Mouse (Mus musculus) intestine, embryonic 14.5 days (tissue): ENCODE results near the gene Litaf. TPM values are rescaled to one million over a fixed set of nuclear protein-coding genes. Genes with fewer than 3 reads are reported as not detected.
"Not testable (repeated sequence)": the region's sequence is repeated elsewhere in the genome, so short reads cannot be mapped to it uniquely, and the experiment has no call there.

Experiments
- ATAC-seq: fragments of 200-750 bp; cut with Nextera tagmentation; replicated peaks from 2 replicates; pipeline ENCODE4 v1.8.0; 2017; ENCODE audit warnings: low read depth, moderate number of reproducible peaks, moderate TSS enrichment, moderate library complexity; ENCODE audit not compliant: low FRiP score, low TSS enrichment
- DNase-seq: peaks from one replicate; pipeline ENCODE4 v3.0.0-alpha.2; 2018; ENCODE audit warnings: low spot score
- H3K27ac ChIP-seq: fragments of 300-500 bp; sonication (generic); 2 replicates; pipeline ENCODE4 v1.5.1; 2014; ENCODE audit warnings: low read depth, mild to moderate bottlenecking, control low read depth
- H3K27me3 ChIP-seq: fragments of 300-500 bp; sonication (generic); replicated peaks from 2 replicates; pipeline ENCODE4 v1.6.1; 2014; ENCODE audit warnings: low read length, control low read depth; ENCODE audit not compliant: control insufficient read depth, insufficient read depth
- H3K36me3 ChIP-seq: fragments of 300-500 bp; sonication (generic); 2 replicates; pipeline ENCODE4 v1.6.1; 2014; ENCODE audit warnings: low read length, control low read depth; ENCODE audit not compliant: control insufficient read depth, insufficient read depth
- H3K4me1 ChIP-seq: fragments of 300-500 bp; sonication (generic); replicated peaks from 2 replicates; pipeline ENCODE4 v1.6.1; 2014; ENCODE audit warnings: low read length, control low read depth, mixed read lengths; ENCODE audit not compliant: control insufficient read depth, insufficient read depth
- H3K4me2 ChIP-seq: fragments of 300-500 bp; sonication (generic); 2 replicates; pipeline ENCODE4 v1.6.1; 2014; ENCODE audit warnings: low read length
- H3K4me3 ChIP-seq: fragments of 300-500 bp; sonication (generic); 2 replicates; pipeline ENCODE4 v1.5.1; 2014; ENCODE audit warnings: low read depth, low read length, control low read depth, mixed read lengths
- H3K9ac ChIP-seq: fragments of 300-500 bp; sonication (generic); 2 replicates; pipeline ENCODE4 v1.6.1; 2014; ENCODE audit warnings: mild to moderate bottlenecking, low read length
- H3K9me3 ChIP-seq: fragments of 300-500 bp; sonication (generic); 2 replicates; pipeline ENCODE4 v1.6.1; 2016; ENCODE audit warnings: low read length, control low read depth; ENCODE audit not compliant: control insufficient read depth
- WGBS: fragments of 180-500 bp; shearing (Covaris S2); extraction: QIAGEN DNeasy Blood & Tissue Kit; methylation state at CpG from one replicate; pipeline ENCODE4 v1.1.7; 2014; 5-methylcytosine and 5-hydroxymethylcytosine counted together
- polyA plus RNA-seq: library from polyadenylated mRNA; unstranded; fragments of >200 nt; fragmentation: Nextera tagmentation; extraction: Ambion mirVana; gene quantifications from 2 replicates; pipeline ENCODE4 v1.2.1, GENCODE M21; 2014

The Litaf gene
- polyA plus RNA-seq, 1 experiment from 2014 or later, result 106 TPM

- Histone ChIP-seq H3K36me3 (no peaks in the 10 kb centered on the region), H3K9me3 (no peaks in the 10 kb centered on the region), H3K27me3 (no peaks in the 10 kb centered on the region), H3K4me2 (no peak overlapping the region), H3K4me1 (no peaks in the 10 kb centered on the region), H3K9ac (no peak overlapping the region), H3K4me3 (no peak overlapping the region), H3K27ac (no peak overlapping the region)
- WGBS, result 60% methylated on average over 3 of the region's 3 CpGs
- ATAC-seq (no peak), DNase-seq (no peak)
Measured at GRCm38 (mm10) chr16:11024841-11025240, 41.1 kb downstream of the Litaf start.

GRCm38 (mm10) chr16:11023618-11024017 lies 42.3 kb downstream of the Litaf start:
- Histone ChIP-seq H3K4me1 (no peaks in the 10 kb centered on the region), H3K9ac (no peak overlapping the region), H3K4me3 (no peak overlapping the region), H3K27ac (no peak overlapping the region), H3K9me3 (no peaks in the 10 kb centered on the region), H3K27me3 (no peaks in the 10 kb centered on the region), H3K4me2 (no peak overlapping the region), H3K36me3 (no peaks in the 10 kb centered on the region)
- no peak for DNase-seq
- no peak for ATAC-seq
- WGBS, result 74% methylated on average over 5 of the region's 5 CpGs

GRCm38 (mm10) chr16:11022113-11022489 lies 43.9 kb downstream of the Litaf start:
- Histone ChIP-seq H3K4me3 (no peak overlapping the region), H3K36me3 (no peaks in the 10 kb centered on the region), H3K9me3 (no peaks in the 10 kb centered on the region), H3K27me3 (no peaks in the 10 kb centered on the region), H3K9ac (no peak overlapping the region), H3K4me2 (no peak overlapping the region), H3K27ac (no peak overlapping the region), H3K4me1 (0 out of 2 replicates have a peak, but pooled peaks cover 4% of the 10 kb centered on the region)
- DNase-seq, result no peak
- WGBS, result 85% methylated on average over 4 of the region's 4 CpGs
- no peak for ATAC-seq

GRCm38 (mm10) chr16:11021403-11022112 lies 44.4 kb downstream of the Litaf start:
- WGBS, result 70% methylated on average over 3 of the region's 3 CpGs
- Histone ChIP-seq H3K4me2 (no peak overlapping the region), H3K36me3 (no peaks in the 10 kb centered on the region), H3K4me3 (no peak overlapping the region), H3K27me3 (no peaks in the 10 kb centered on the region), H3K9me3 (no peaks in the 10 kb centered on the region), H3K27ac (no peak overlapping the region), H3K4me1 (0 out of 2 replicates have a peak, but pooled peaks cover 4% of the 10 kb centered on the region), H3K9ac (no peak overlapping the region)
- DNase-seq (no peak), ATAC-seq (no peak)

GRCm38 (mm10) chr16:11017807-11018595 lies 48.0 kb downstream of the Litaf start:
- DNase-seq (no peak), ATAC-seq (0 out of 2 replicates have a peak, but pooled peaks have one; percentile 30)
- no peaks in the 10 kb centered on the region for H3K36me3 ChIP-seq
- H3K4me2 ChIP-seq, result no peak overlapping the region
- H3K4me3 ChIP-seq, result no peak overlapping the region
- no peaks in the 10 kb centered on the region for H3K27me3 ChIP-seq
- H3K4me1 ChIP-seq, result 0 out of 2 replicates have a peak, but pooled peaks cover 4% of the 10 kb centered on the region
- 40% methylated on average over 11 of the region's 11 CpGs for WGBS
- H3K9ac ChIP-seq, result no peak overlapping the region
- H3K9me3 ChIP-seq, result no peaks in the 10 kb centered on the region
- no peak overlapping the region for H3K27ac ChIP-seq

- WGBS, result 63% methylated on average over 4 of the region's 4 CpGs
- no peak overlapping the region for H3K9ac ChIP-seq
- H3K27ac ChIP-seq, result no peak overlapping the region
- H3K27me3 ChIP-seq, result no peaks in the 10 kb centered on the region
- H3K4me3 ChIP-seq, result no peak overlapping the region
- H3K9me3 ChIP-seq, result no peaks in the 10 kb centered on the region
- H3K36me3 ChIP-seq, result no peaks in the 10 kb centered on the region
- DNase-seq, result no peak
- H3K4me2 ChIP-seq, result no peak overlapping the region
- ATAC-seq, result no peak
- 0 out of 2 replicates have a peak, but pooled peaks cover 11% of the 10 kb centered on the region for H3K4me1 ChIP-seq
Measured at GRCm38 (mm10) chr16:11016353-11016752, 49.6 kb downstream of the Litaf start.

- 80% methylated on average over 3 of the region's 3 CpGs for WGBS
- no peak overlapping the region for H3K4me2 ChIP-seq
- no peak overlapping the region for H3K4me3 ChIP-seq
- no peak overlapping the region for H3K9ac ChIP-seq
- no peaks in the 10 kb centered on the region for H3K27me3 ChIP-seq
- H3K36me3 ChIP-seq, result no peaks in the 10 kb centered on the region
- no peaks in the 10 kb centered on the region for H3K9me3 ChIP-seq
- no peak for ATAC-seq
- peaks cover 12% of the 10 kb centered on the region; the same call in 1 of the 2 replicates for H3K4me1 ChIP-seq
- no peak overlapping the region for H3K27ac ChIP-seq
- DNase-seq, result no peak
Measured at GRCm38 (mm10) chr16:11014407-11014806, 51.5 kb downstream of the Litaf start.

- not testable (repeated sequence) for H3K27ac ChIP-seq, H3K4me2 ChIP-seq, H3K36me3 ChIP-seq, ATAC-seq, H3K4me3 ChIP-seq, DNase-seq, H3K9me3 ChIP-seq, H3K27me3 ChIP-seq, H3K9ac ChIP-seq
- peaks cover 20% of the 10 kb centered on the region; the same call in 1 of the 2 replicates for H3K4me1 ChIP-seq
- 89% methylated on average over 10 of the region's 19 CpGs for whole genome bisulfite sequencing
Measured at GRCm38 (mm10) chr16:11013464-11014147, 52.4 kb downstream of the Litaf start.
